Mouse (Mus musculus) megakaryocyte, embryonic 14.5 days (primary cell): ENCODE results near the gene Tom1l2.

Experiments used
- FLI1 ChIP-seq: IDR thresholded peaks from 2 replicates; pipeline ENCODE4 v1.6.1; 2012; ENCODE audit warnings: low read length, inconsistent platforms, mixed read lengths
- GATA1 ChIP-seq: IDR thresholded peaks from 3 replicates; pipeline ENCODE4 v1.6.1; 2012; ENCODE audit warnings: mixed read lengths, low read length, inconsistent platforms, borderline replicate concordance

DNA sequence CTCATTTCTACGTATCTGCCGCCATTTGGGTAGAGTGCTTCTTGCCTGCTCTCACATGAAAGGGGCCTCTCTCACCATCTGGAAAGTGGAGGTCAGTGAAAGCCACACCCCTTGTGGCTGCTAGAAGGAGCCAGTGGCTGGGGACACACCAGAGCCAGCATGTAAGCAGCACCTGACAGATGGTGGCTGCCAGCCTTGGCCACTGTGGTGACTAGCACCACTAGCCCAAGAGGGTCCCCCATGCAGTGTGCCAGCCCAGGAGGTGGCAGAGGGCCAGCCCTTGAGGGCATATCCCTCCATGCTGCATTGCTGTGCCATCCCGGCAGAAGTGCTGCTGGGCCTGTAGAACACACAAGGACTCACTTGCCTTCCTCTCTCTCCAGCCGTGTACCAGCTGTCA lies 159.1 kb downstream of the Tom1l2 start:
- no peak for TF ChIP-seq GATA1
- TF ChIP-seq FLI1, result no peak
